Mouse (Mus musculus): ENCODE data around the gene Ppm1l.

The Ppm1l gene

GRCm38 (mm10) chr3:69316391-69317195, at the start of gene Ppm1l:
Ppm1l (plus strand) TSS chr3:69316861.
- DNase-seq (ENCODE audit: low spot score), result peak; percentile 93

GRCm38 (mm10) chr3:69271812-69272211, 44.8 kb upstream of the Ppm1l start:
- no peak for DNase-seq (ENCODE audit: low spot score)

- DNase-seq (ENCODE audit: low spot score), result no peak
These were observed 42.5 kb upstream of the Ppm1l start for GRCm38 (mm10) chr3:69274018-69274663.

GRCm38 (mm10) chr3:69274664-69275312, 41.9 kb upstream of the Ppm1l start:
- DNase-seq (ENCODE audit: low spot score), result peak; percentile 55

- no peak for DNase-seq (ENCODE audit: low spot score)
These were observed 38.0 kb upstream of the Ppm1l start for GRCm38 (mm10) chr3:69278648-69279047.

- no peak for DNase-seq (ENCODE audit: low spot score)
These were observed 34.3 kb upstream of the Ppm1l start for GRCm38 (mm10) chr3:69282406-69282805.

- no peak for DNase-seq (ENCODE audit: low spot score)
These were observed 33.4 kb upstream of the Ppm1l start for GRCm38 (mm10) chr3:69283085-69283847.

- DNase-seq (ENCODE audit: low spot score), result peak; percentile 13
These were observed 26.8 kb upstream of the Ppm1l start for GRCm38 (mm10) chr3:69289833-69290232.

- no peak for DNase-seq (ENCODE audit: low spot score)
These were observed 26.4 kb upstream of the Ppm1l start for GRCm38 (mm10) chr3:69290294-69290693.

GRCm38 (mm10) chr3:69290844-69291243, 25.8 kb upstream of the Ppm1l start:
- no peak for DNase-seq (ENCODE audit: low spot score)

- no peak for DNase-seq (ENCODE audit: low spot score)
These were observed 24.0 kb upstream of the Ppm1l start for GRCm38 (mm10) chr3:69292628-69293027.

- DNase-seq (ENCODE audit: low spot score), result no peak
These were observed 20.4 kb upstream of the Ppm1l start for GRCm38 (mm10) chr3:69296270-69296669.

- no peak for DNase-seq (ENCODE audit: low spot score)
These were observed 16.5 kb upstream of the Ppm1l start for GRCm38 (mm10) chr3:69300121-69300520.

- DNase-seq (ENCODE audit: low spot score), result no peak
These were observed 761 bp upstream of the Ppm1l start for GRCm38 (mm10) chr3:69315810-69316390.

GRCm38 (mm10) chr3:69317251-69318125, 827 bp downstream of the Ppm1l start:
- peak; percentile 68 for DNase-seq (ENCODE audit: low spot score)

GRCm38 (mm10) chr3:69318131-69318951, 1.7 kb downstream of the Ppm1l start:
- DNase-seq (ENCODE audit: low spot score), result peak; percentile 49

- no peak for DNase-seq (ENCODE audit: low spot score)
These were observed 2.5 kb downstream of the Ppm1l start for GRCm38 (mm10) chr3:69319061-69319720.

- no peak for DNase-seq (ENCODE audit: low spot score)
These were observed 7.3 kb downstream of the Ppm1l start for GRCm38 (mm10) chr3:69323982-69324381.

- no peak for DNase-seq (ENCODE audit: low spot score)
These were observed 13.2 kb downstream of the Ppm1l start for GRCm38 (mm10) chr3:69329910-69330309.

All from retina, embryonic 14.5 days (tissue).